Mouse (Mus musculus) fat pad, adult 2 months (tissue): ENCODE results near the gene Bhlhe41.
A peak's percentile ranks its signal among the peaks of the same experiment; 100 is the strongest.

Experiments
- DNase-seq: peaks from one replicate; pipeline ENCODE4 v3.0.0-alpha.2; 2011; ENCODE audit warnings: low read depth, low spot score; ENCODE audit errors: extremely low read depth

Bhlhe41 gene

GRCm38 (mm10) chr6:145846948-145847347 lies 18.4 kb downstream of the Bhlhe41 start:
- no peak for DNase-seq

- no peak for DNase-seq
Observed at GRCm38 (mm10) chr6:145846076-145846475, 19.3 kb downstream of the Bhlhe41 start.

- DNase-seq = no peak
Observed at GRCm38 (mm10) chr6:145845611-145846010, 19.7 kb downstream of the Bhlhe41 start.

- DNase-seq = no peak
Observed at GRCm38 (mm10) chr6:145835359-145835758, 30.0 kb downstream of the Bhlhe41 start.

GRCm38 (mm10) chr6:145832927-145833326 lies 32.4 kb downstream of the Bhlhe41 start:
- no peak for DNase-seq

- no peak for DNase-seq
Observed at GRCm38 (mm10) chr6:145830617-145831016, 34.7 kb downstream of the Bhlhe41 start.

GRCm38 (mm10) chr6:145830117-145830516 lies 35.2 kb downstream of the Bhlhe41 start:
- no peak for DNase-seq

GRCm38 (mm10) chr6:145829062-145829835 lies 36.1 kb downstream of the Bhlhe41 start:
- no peak for DNase-seq

- DNase-seq = no peak
Observed at GRCm38 (mm10) chr6:145826305-145826704, 39.1 kb downstream of the Bhlhe41 start.

GRCm38 (mm10) chr6:145823588-145824234 lies 41.6 kb downstream of the Bhlhe41 start:
- peak; percentile 58 for DNase-seq

- DNase-seq = no peak
Observed at GRCm38 (mm10) chr6:145823103-145823502, 42.3 kb downstream of the Bhlhe41 start.

GRCm38 (mm10) chr6:145822218-145822617 lies 43.1 kb downstream of the Bhlhe41 start:
- DNase-seq = no peak

GRCm38 (mm10) chr6:145819151-145819550 lies 46.2 kb downstream of the Bhlhe41 start:
- no peak for DNase-seq

- DNase-seq = no peak
Observed at GRCm38 (mm10) chr6:145815200-145815599, 50.2 kb downstream of the Bhlhe41 start.

- DNase-seq = no peak
Observed at GRCm38 (mm10) chr6:145811174-145811573, 54.2 kb downstream of the Bhlhe41 start.

- no peak for DNase-seq
Observed at GRCm38 (mm10) chr6:145810015-145810414, 55.3 kb downstream of the Bhlhe41 start.

GRCm38 (mm10) chr6:145809566-145809965 lies 55.8 kb downstream of the Bhlhe41 start:
- no peak for DNase-seq
